Comparison of ENCODE assay signal across 8 mouse cellular contexts in the genomic region with DNA sequence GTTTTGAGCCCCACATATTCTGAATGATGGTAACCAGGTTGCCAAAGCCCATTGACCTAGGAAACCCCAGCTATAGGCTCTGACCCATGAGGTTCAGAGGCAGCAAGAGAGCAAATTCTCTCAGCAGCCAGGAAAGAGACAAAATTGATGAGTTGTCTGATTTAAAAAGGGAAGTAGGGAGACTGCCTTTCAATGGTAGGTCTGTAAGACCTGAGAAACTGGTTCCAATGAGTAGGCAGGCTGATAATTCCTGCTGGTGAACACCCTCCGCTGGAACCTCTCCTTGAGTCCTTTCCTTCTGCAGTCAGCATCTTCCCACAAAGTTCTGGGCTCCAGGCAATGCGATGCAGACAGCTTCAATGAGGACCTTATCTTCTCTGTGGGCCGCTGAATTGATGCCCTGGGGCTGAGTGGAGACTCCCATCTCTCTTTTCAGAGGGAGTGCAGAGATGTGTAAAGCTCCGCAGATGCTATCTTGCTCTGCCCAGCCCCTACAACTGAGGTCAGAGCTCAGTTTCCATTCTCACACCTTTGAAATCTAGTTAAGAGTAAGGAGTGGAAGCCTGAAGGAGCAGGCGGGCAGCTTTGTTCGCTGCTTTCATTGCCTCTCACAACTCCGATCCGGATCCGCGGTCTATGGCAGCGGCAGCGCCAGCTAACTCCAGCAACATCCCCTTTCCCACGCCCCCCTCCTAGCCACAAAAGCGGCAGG.
A peak's percentile ranks its signal among the peaks of the same experiment; 100 is the strongest.
DNase-seq lines count a peak whose midpoint lies in the region; ATAC-seq and TF ChIP-seq lines count a peak whose summit lies in the region.

No protein-coding gene starts in this region.

- intact Hi-C loops in gastrocnemius, adult 2 months (cut with DNase I) = no loop called here

- peak overlapping the region; percentile 94 for H3K27ac ChIP-seq in gastrocnemius, adult 2 months
- H3K27ac ChIP-seq in limb, embryonic 14.5 days (replicated peaks; ENCODE audit: low read depth, low read length) = 0 out of 2 replicates have a peak overlapping the region, but pooled peaks have one; percentile 29
- H3K27ac ChIP-seq in stomach, postnatal 0 days (replicated peaks) = peak overlapping the region; percentile 35

- peaks cover 7% of the 10 kb centered on the region for H3K4me1 ChIP-seq in limb, embryonic 14.5 days (ENCODE audit: control insufficient read depth, insufficient read depth, low read length)
- no peaks in the 10 kb centered on the region for H3K4me1 ChIP-seq in stomach, postnatal 0 days (replicated peaks; ENCODE audit: control insufficient read depth, insufficient read depth)

- no peak for TF ChIP-seq POLR2A in limb, embryonic 14.5 days (IDR thresholded peaks at IDR 0.05; ENCODE audit: borderline replicate concordance, extremely low read depth, insufficient read depth, insufficient read length)

- peak overlapping the region; percentile 42 for H3K9ac ChIP-seq in limb, embryonic 14.5 days (ENCODE audit: low read depth, low read length, severe bottlenecking)
- H3K9ac ChIP-seq in stomach, postnatal 0 days (ENCODE audit: low read length) = peak overlapping the region; percentile 45

- peak overlapping the region; percentile 85 for H3K4me3 ChIP-seq in gastrocnemius, adult 2 months
- peak overlapping the region; percentile 47 for H3K4me3 ChIP-seq in limb, embryonic 14.5 days (replicated peaks; ENCODE audit: low read length)
- H3K4me3 ChIP-seq in stomach, postnatal 0 days (ENCODE audit: low read depth, low read length) = peak overlapping the region; percentile 55

- no peaks in the 10 kb centered on the region for H3K36me3 ChIP-seq in limb, embryonic 14.5 days (ENCODE audit: control insufficient read depth, insufficient read depth, low read length)
- no peaks in the 10 kb centered on the region for H3K36me3 ChIP-seq in stomach, postnatal 0 days (ENCODE audit: control insufficient read depth, insufficient read depth, low read length)

- no peak for TF ChIP-seq EP300 in stomach, postnatal 0 days (optimal IDR thresholded peaks at IDR 0.05)

- peak overlapping the region; percentile 79 for H3K4me2 ChIP-seq in limb, embryonic 14.5 days (replicated peaks; ENCODE audit: low read depth, low read length, severe bottlenecking)
- H3K4me2 ChIP-seq in stomach, postnatal 0 days (replicated peaks; ENCODE audit: low read depth) = peak overlapping the region; percentile 82

- no peak for ATAC-seq in limb, embryonic 14.5 days (ENCODE audit: low FRiP score, low read depth)
- no peak for ATAC-seq in stomach, postnatal 0 days (ENCODE audit: low FRiP score, low TSS enrichment)

- no peak for DNase-seq in gastrocnemius, adult 2 months
- DNase-seq in gastrocnemius, postnatal 4 days (ENCODE audit: low spot score in 2 of 2) = no peak
- peak; percentile 24 for DNase-seq in thymus, postnatal 14 days
- no peak for DNase-seq in thymus, postnatal 4 days
- no peak for DNase-seq in limb, embryonic 14.5 days (ENCODE audit: low spot score)
- DNase-seq in stomach, postnatal 0 days (ENCODE audit: low spot score) = no peak
- no peak for DNase-seq in layer of hippocampus, adult 9-11 months
- DNase-seq in gastrocnemius, adult 8-10 months (ENCODE audit: low spot score in 2 of 2) = no peak

- no peak for TF ChIP-seq CTCF in gastrocnemius, adult 2 months (IDR thresholded peaks at IDR 0.05)
- TF ChIP-seq CTCF in stomach, postnatal 0 days (IDR thresholded peaks at IDR 0.05; ENCODE audit: low read depth) = no peak

- H3K27me3 ChIP-seq in limb, embryonic 14.5 days (ENCODE audit: control insufficient read depth, insufficient read depth, low read length) = no peaks in the 10 kb centered on the region
- H3K27me3 ChIP-seq in stomach, postnatal 0 days (ENCODE audit: control insufficient read depth, insufficient read depth, low read length) = no peaks in the 10 kb centered on the region

- no peaks in the 10 kb centered on the region for H3K9me3 ChIP-seq in limb, embryonic 14.5 days (ENCODE audit: control insufficient read depth, low read length)
- no peaks in the 10 kb centered on the region for H3K9me3 ChIP-seq in stomach, postnatal 0 days (ENCODE audit: control insufficient read depth, low read length)

- WGBS in limb, embryonic 14.5 days = 4% methylated on average over 14 of the region's 14 CpGs
- 8% methylated on average over 14 of the region's 14 CpGs for WGBS in stomach, postnatal 0 days

Comparison
In these comparisons a context has a peak if more than half of its experiments do, and no peak if none do; other contexts are left out.
1. H3K27ac ChIP-seq: peak in every context shown above with its lines; median percentile 94 in gastrocnemius, adult 2 months; 35 in stomach, postnatal 0 days; 29 in limb, embryonic 14.5 days.